Mouse (Mus musculus) lung, embryonic 15.5 days (tissue): ENCODE data around the gene 1700092M07Rik. TPM values are rescaled to one million over a fixed set of nuclear protein-coding genes. Genes with fewer than 3 reads are reported as not detected.
"Not testable (repeated sequence)": the region's sequence is repeated elsewhere in the genome, so short reads cannot be mapped to it uniquely, and the experiment has no call there.

Experiments used
- ATAC-seq: fragments of 200-750 bp; cut with Nextera tagmentation; 2 replicates; pipeline ENCODE4 v1.8.0; 2017; ENCODE audit warnings: moderate number of reproducible peaks, borderline replicate concordance; ENCODE audit not compliant: low FRiP score, low TSS enrichment; ENCODE audit errors: extremely low read depth
- H3K27ac ChIP-seq: fragments of 300-500 bp; sonication (generic); 2 replicates; pipeline ENCODE4 v1.5.1; 2015; ENCODE audit warnings: moderate library complexity, mild to moderate bottlenecking, inconsistent platforms
- H3K27me3 ChIP-seq: fragments of 300-500 bp; sonication (generic); 2 replicates; pipeline ENCODE4 v1.6.1; 2015; ENCODE audit warnings: inconsistent platforms
- H3K36me3 ChIP-seq: fragments of 300-500 bp; sonication (generic); 2 replicates; pipeline ENCODE4 v1.6.1; 2015; ENCODE audit warnings: inconsistent platforms
- H3K4me1 ChIP-seq: fragments of 300-500 bp; sonication (generic); 2 replicates; pipeline ENCODE4 v1.6.1; 2015; ENCODE audit warnings: inconsistent platforms
- H3K4me2 ChIP-seq: fragments of 300-500 bp; sonication (generic); 2 replicates; pipeline ENCODE4 v1.6.1; 2015; ENCODE audit warnings: inconsistent platforms, mild to moderate bottlenecking, moderate library complexity
- H3K4me3 ChIP-seq: fragments of 300-500 bp; sonication (generic); 2 replicates; pipeline ENCODE4 v1.5.1; 2015; ENCODE audit warnings: mild to moderate bottlenecking, inconsistent platforms
- H3K9ac ChIP-seq: fragments of 300-500 bp; sonication (generic); 2 replicates; pipeline ENCODE4 v1.6.1; 2015; ENCODE audit warnings: inconsistent platforms
- H3K9me3 ChIP-seq: fragments of 300-500 bp; sonication (generic); 2 replicates; pipeline ENCODE4 v1.6.1; 2016; ENCODE audit warnings: inconsistent platforms
- WGBS: fragments of 180-500 bp; shearing (Covaris S2); methylation state at CpG from one replicate; pipeline ENCODE4 v1.1.7; 2015; 5-methylcytosine and 5-hydroxymethylcytosine counted together
- polyA plus RNA-seq: library from polyadenylated mRNA; unstranded; fragments of >200 nt; fragmentation: Nextera tagmentation; extraction: Ambion mirVana; gene quantifications from 2 replicates; pipeline ENCODE4 v1.2.1, GENCODE M21; 2015

Gene 1700092M07Rik
- polyA plus RNA-seq, 1 experiment from 2014 or later, result 2.0 TPM

DNA sequence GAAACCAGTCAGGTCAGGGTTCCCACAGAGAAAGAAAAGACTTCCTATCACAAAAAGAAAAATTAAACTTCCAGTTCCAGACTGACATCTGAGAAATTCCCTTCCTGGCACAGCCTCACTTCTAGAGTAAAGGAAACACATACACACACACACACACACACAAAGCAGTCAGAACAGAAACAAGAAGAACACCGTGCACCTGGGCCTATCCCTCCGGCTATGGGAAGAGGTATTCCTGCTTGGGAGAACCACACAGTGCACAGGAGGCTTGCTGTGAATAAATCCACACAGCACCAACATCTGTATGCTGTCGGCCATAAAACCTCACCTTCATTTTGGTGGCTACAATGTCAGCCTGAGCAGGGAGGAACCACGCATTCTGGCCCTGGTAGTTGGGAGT lies 29.0 kb upstream of the 1700092M07Rik start:
- no peak for ATAC-seq
- Histone ChIP-seq H3K36me3 (peaks cover 51% of the 10 kb centered on the region), H3K4me3 (peak overlapping the region; percentile 76), H3K9ac (peak overlapping the region; percentile 85), H3K9me3 (no peaks in the 10 kb centered on the region), H3K4me2 (peak overlapping the region; percentile 71), H3K27ac (peak overlapping the region; percentile 94), H3K4me1 (peaks cover 34% of the 10 kb centered on the region), H3K27me3 (no peaks in the 10 kb centered on the region)
- 50% methylated on average over 4 of the region's 4 CpGs for WGBS

GRCm38 (mm10) chr19:8711949-8712869 lies 28.3 kb upstream of the 1700092M07Rik start:
- Histone ChIP-seq H3K4me2 (peak overlapping the region; percentile 71), H3K27ac (peak overlapping the region; percentile 94), H3K4me3 (peak overlapping the region; percentile 76), H3K27me3 (no peaks in the 10 kb centered on the region), H3K9me3 (no peaks in the 10 kb centered on the region), H3K9ac (peak overlapping the region; percentile 85), H3K4me1 (peaks cover 34% of the 10 kb centered on the region), H3K36me3 (peaks cover 44% of the 10 kb centered on the region)
- WGBS, result 33% methylated on average over 10 of the region's 10 CpGs
- no peak for ATAC-seq

- Histone ChIP-seq H3K9me3 (no peaks in the 10 kb centered on the region), H3K4me2 (peak overlapping the region; percentile 71), H3K36me3 (peaks cover 38% of the 10 kb centered on the region), H3K4me3 (peak overlapping the region; percentile 76), H3K4me1 (peaks cover 34% of the 10 kb centered on the region), H3K27ac (peak overlapping the region; percentile 94), H3K27me3 (no peaks in the 10 kb centered on the region), H3K9ac (peak overlapping the region; percentile 85)
- ATAC-seq, result peak; percentile 71
- WGBS, result 0% methylated on average over 12 of the region's 13 CpGs
Measured at GRCm38 (mm10) chr19:8712870-8713305, 27.6 kb upstream of the 1700092M07Rik start.

- peaks cover 32% of the 10 kb centered on the region for H3K36me3 ChIP-seq
- peak overlapping the region; percentile 94 for H3K27ac ChIP-seq
- H3K4me3 ChIP-seq, result peak overlapping the region; percentile 76
- under 1% methylated on average over 51 of the region's 51 CpGs for WGBS
- ATAC-seq, result peak; percentile 93
- no peaks in the 10 kb centered on the region for H3K27me3 ChIP-seq
- H3K4me1 ChIP-seq, result peaks cover 34% of the 10 kb centered on the region
- H3K4me2 ChIP-seq, result peak overlapping the region; percentile 71
- H3K9me3 ChIP-seq, result no peaks in the 10 kb centered on the region
- peak overlapping the region; percentile 85 for H3K9ac ChIP-seq
Measured at GRCm38 (mm10) chr19:8713306-8713996, 27.1 kb upstream of the 1700092M07Rik start.

GRCm38 (mm10) chr19:8713997-8714652 lies 26.4 kb upstream of the 1700092M07Rik start:
- peak overlapping the region; percentile 71 for H3K4me2 ChIP-seq
- peak overlapping the region; percentile 94 for H3K27ac ChIP-seq
- H3K4me1 ChIP-seq, result peaks cover 34% of the 10 kb centered on the region
- H3K27me3 ChIP-seq, result no peaks in the 10 kb centered on the region
- WGBS, result 5% methylated on average over 13 of the region's 13 CpGs
- ATAC-seq, result peak; percentile 12; the same call in 1 of the 2 replicates
- peaks cover 25% of the 10 kb centered on the region for H3K36me3 ChIP-seq
- H3K9ac ChIP-seq, result peak overlapping the region; percentile 85
- H3K9me3 ChIP-seq, result no peaks in the 10 kb centered on the region
- peak overlapping the region; percentile 76 for H3K4me3 ChIP-seq

GRCm38 (mm10) chr19:8714653-8715481 lies 25.7 kb upstream of the 1700092M07Rik start:
- peaks cover 18% of the 10 kb centered on the region; the same call in 1 of the 2 replicates for H3K36me3 ChIP-seq
- H3K9me3 ChIP-seq, result no peaks in the 10 kb centered on the region
- no peak overlapping the region for H3K27ac ChIP-seq
- H3K27me3 ChIP-seq, result no peaks in the 10 kb centered on the region
- no peak overlapping the region for H3K4me3 ChIP-seq
- 68% methylated on average over 10 of the region's 10 CpGs for WGBS
- 0 out of 2 replicates have a peak overlapping the region, but pooled peaks have one; percentile 3 for H3K9ac ChIP-seq
- H3K4me2 ChIP-seq, result peak overlapping the region; percentile 71; the same call in 1 of the 2 replicates
- peaks cover 33% of the 10 kb centered on the region for H3K4me1 ChIP-seq
- ATAC-seq, result no peak

- Histone ChIP-seq H3K9ac (no peak overlapping the region), H3K27ac (no peak overlapping the region), H3K4me1 (peaks cover 21% of the 10 kb centered on the region), H3K36me3 (peaks cover 5% of the 10 kb centered on the region; the same call in 1 of the 2 replicates), H3K4me3 (no peak overlapping the region), H3K27me3 (no peaks in the 10 kb centered on the region), H3K4me2 (no peak overlapping the region), H3K9me3 (no peaks in the 10 kb centered on the region)
- 73% methylated on average over 10 of the region's 10 CpGs for WGBS
- no peak for ATAC-seq
Measured at GRCm38 (mm10) chr19:8715868-8716766, 24.4 kb upstream of the 1700092M07Rik start.

DNA sequence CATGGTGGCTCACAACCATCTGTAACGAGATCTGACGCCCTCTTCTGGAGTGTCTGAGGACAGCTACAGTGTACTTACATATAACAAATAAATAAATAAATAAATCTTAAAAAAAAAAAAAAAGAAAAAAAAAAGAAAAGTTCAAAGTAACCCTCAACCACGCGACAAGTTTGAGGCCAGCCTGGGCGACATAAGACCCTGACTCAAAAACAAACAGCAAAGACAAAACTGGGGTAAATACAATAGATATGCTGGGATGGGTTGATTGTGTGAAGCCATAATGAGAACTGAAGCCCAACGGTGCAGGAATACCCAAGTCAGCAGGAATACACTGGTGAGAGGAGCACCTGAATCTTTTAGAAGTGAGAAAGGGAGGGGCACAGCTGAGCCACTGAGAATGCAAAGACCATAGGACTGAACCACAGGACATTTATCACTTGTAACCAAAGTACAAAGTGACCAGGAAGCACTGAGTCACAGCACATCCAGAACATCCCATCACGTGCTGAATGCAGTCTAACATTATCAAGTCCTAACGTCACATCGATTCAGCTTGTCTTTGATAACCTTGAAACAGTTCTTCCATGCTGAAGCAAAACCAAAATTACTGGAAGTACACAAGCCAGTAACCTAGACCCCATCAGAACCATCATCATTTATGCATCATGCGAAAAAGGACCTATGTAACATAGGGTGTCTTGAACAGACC lies 23.6 kb upstream of the 1700092M07Rik start:
- Histone ChIP-seq H3K9ac (no peak overlapping the region), H3K9me3 (no peaks in the 10 kb centered on the region), H3K4me3 (no peak overlapping the region), H3K4me1 (peaks cover 17% of the 10 kb centered on the region), H3K4me2 (no peak overlapping the region), H3K27me3 (no peaks in the 10 kb centered on the region), H3K27ac (no peak overlapping the region), H3K36me3 (no peaks in the 10 kb centered on the region)
- ATAC-seq, result no peak
- 69% methylated on average over 10 of the region's 10 CpGs for WGBS

DNA sequence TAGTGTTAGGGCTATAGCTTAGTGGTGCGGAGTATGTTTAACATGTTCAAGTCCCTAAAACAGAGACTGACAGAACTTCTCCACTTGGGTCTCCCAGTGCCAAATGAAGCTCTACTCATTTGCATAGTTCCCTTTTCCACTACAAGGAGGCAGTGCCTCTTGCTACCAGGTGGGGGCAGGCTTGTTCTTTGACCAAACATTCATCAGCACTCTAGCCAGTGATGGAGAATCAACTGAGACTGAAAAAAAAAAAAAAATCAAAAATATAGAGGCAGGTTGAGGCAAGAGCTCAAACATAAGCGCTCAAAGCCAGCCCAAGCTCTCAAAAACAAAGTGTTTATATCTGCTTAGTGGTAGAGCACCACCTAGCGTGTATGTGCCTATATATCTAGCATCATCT lies 22.2 kb upstream of the 1700092M07Rik start:
- Histone ChIP-seq H3K27ac (no peak overlapping the region), H3K9ac (no peak overlapping the region), H3K9me3 (no peaks in the 10 kb centered on the region), H3K4me3 (no peak overlapping the region), H3K4me1 (peaks cover 14% of the 10 kb centered on the region), H3K36me3 (no peaks in the 10 kb centered on the region), H3K4me2 (no peak overlapping the region), H3K27me3 (no peaks in the 10 kb centered on the region)
- WGBS, result 67% methylated on average over 3 of the region's 3 CpGs
- no peak for ATAC-seq

DNA sequence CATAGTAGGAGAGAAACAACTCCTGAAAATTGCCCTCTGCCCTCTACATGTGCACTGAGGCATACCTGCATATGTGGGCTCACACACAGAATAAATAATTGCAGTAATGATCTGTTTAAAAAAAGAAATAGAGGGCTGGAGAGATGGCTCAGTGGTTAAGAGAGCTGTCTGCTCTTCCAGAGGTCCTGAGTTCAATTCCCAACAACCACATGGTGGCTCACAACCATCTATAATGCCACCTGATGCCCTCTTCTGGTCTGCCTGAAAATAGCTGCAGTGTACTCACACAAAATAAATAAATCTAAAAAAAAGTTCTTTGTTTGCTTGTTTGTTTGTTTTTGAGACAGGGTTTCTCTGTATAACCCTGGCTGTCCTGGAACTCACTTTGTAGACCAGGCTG lies 21.5 kb upstream of the 1700092M07Rik start:
- H3K27ac ChIP-seq, H3K27me3 ChIP-seq: not testable (repeated sequence)

More for the DNA sequence above, 21.5 kb upstream of the 1700092M07Rik start:
- not testable (repeated sequence) for H3K4me3 ChIP-seq, H3K4me2 ChIP-seq, H3K9ac ChIP-seq, H3K36me3 ChIP-seq, H3K9me3 ChIP-seq, ATAC-seq
- H3K4me1 ChIP-seq, result peaks cover 13% of the 10 kb centered on the region
